Mouse (Mus musculus): ENCODE data around the gene Fads1.

- no peak for TF ChIP-seq CTCF (IDR thresholded peaks at IDR 0.05; ENCODE audit: control insufficient read depth, insufficient read depth, insufficient read length)
- no peak for TF ChIP-seq USF1 (IDR thresholded peaks at IDR 0.05; ENCODE audit: low read depth)
These were observed 6.2 kb upstream of the Fads1 start for GRCm38 (mm10) chr19:10176477-10176876.
